Mouse (Mus musculus) retina, adult 2 months (tissue): Measurements from ENCODE around the gene Plekhh1.

Source experiments
- DNase-seq: peaks from one replicate; pipeline ENCODE4 v3.0.0-alpha.2; 2012; ENCODE audit warnings: low read depth, low spot score

Plekhh1 gene

DNA sequence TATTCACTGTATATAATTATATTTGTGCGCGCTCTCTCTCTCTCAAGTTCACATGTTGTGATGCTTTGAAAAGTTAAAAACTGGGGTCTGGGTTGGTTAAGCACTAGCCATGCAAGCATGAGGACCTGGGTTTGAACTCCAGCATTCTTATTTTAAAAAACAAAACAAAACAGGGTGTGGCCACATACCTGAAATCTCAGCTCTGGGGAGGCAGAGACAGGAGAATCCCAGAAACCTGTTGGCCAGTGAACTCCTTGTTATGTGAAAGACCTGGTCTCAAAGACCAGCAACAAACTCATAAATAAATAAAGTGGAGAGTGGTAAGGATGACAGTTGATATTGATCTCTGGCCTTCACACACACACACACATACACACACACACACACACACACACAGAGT lies 5.4 kb downstream of the Plekhh1 start:
- DNase-seq: no peak

GRCm38 (mm10) chr12:79035349-79035748 lies 6.4 kb downstream of the Plekhh1 start:
- DNase-seq: no peak

GRCm38 (mm10) chr12:79039708-79040107 lies 10.7 kb downstream of the Plekhh1 start:
- DNase-seq: no peak

- DNase-seq: no peak
These were observed 11.4 kb downstream of the Plekhh1 start for GRCm38 (mm10) chr12:79040201-79040827.

DNA sequence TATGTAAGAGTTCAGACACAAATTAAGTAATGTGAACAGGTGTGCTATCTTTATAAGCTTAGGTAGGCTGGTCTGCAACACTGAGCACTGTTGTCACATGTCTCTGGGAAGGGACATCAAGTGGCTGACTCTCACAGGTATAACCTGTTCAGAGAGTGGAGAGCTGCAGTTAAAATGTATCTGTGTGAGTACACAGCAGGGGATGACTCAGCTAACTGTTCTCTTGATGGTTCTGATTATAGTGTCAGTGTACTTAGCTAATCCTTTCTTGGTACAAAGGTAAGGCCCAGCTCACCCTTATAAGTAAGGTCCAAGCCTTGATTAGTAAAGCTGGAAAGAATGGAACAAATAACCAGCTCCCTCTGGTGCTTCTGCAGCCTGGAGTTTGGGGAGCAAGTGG lies 12.5 kb downstream of the Plekhh1 start:
- no peak for DNase-seq

DNA sequence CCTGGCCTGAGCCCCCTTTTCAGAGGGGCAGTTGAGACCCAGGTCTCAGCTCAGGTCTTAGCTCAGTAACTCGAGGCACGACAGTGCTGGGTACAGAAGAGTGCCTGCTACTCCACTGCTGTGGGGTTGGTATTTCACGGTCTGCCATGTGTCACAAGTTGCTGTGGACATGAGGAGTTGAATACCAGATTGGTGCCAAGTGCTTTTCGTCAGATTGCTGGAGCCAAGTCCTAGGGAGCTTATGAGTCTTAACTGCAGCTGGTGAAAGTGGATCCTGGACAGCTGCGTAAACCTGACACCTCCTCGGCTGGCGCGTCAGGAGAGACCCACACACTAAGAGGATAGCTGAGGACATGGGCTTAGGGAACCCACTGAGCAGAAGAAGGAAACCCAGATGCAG lies 15.7 kb downstream of the Plekhh1 start:
- DNase-seq: no peak

DNA sequence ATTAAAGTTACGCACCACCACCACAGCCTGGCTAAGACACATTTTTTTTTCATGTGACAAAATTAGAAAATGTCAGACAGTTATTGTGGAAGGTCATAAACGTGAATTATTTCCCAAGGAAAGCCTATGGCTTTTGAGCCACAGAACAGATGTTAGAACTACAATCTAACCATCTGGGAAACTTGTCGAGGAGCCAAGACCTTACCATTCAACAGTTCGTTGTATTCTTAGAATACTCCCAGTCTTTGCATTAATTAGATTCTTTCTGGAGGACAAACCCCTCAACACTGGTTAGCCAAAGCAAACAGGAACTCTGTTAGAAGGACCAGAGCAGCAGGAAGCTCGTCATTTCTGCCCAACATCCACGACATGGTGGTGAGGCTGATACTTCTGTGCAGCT lies 17.2 kb downstream of the Plekhh1 start:
- DNase-seq: no peak

DNA sequence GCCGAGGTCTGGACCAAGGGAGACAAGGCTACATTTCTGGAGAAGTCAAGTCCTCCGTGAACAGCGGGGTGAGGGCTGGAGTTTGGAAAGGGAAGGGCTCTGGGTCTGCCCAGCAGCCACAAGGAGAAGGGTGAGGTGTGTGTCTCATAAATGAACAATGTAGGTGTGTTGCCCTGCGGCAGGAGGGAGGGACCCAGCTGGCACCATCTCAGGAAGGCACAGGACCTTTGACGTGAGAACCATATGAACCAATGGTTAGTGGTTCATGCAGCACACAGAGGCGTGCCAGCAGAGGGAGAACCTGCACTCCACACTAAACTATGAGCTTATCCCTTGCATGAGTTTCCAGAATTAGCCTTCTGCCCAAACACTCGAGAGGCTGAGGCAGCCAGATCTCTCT lies 18.2 kb downstream of the Plekhh1 start:
- DNase-seq: no peak

DNA sequence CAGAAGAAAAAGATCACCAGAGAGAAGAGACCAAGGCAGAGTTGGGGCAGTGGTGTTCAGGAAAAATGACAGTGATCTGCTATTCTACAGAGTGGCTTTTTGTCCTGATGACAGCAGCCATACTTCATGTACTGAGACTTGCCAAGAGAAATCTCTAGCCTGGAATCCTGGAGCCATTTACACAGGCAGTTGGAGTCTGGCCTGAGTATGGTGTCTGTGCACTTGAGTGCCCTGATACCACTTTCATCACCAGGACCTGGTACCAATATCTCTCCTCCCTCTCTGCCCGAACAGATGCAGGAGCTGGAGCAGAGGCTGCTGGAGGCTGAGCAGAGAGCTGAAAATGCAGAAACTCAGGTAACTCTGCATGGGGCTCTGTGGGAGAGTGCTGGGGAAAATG lies 19.9 kb downstream of the Plekhh1 start:
- DNase-seq: no peak

- no peak for DNase-seq
These were observed 20.8 kb downstream of the Plekhh1 start for GRCm38 (mm10) chr12:79049807-79050206.

GRCm38 (mm10) chr12:79050545-79051212 lies 21.7 kb downstream of the Plekhh1 start:
- DNase-seq: no peak

DNA sequence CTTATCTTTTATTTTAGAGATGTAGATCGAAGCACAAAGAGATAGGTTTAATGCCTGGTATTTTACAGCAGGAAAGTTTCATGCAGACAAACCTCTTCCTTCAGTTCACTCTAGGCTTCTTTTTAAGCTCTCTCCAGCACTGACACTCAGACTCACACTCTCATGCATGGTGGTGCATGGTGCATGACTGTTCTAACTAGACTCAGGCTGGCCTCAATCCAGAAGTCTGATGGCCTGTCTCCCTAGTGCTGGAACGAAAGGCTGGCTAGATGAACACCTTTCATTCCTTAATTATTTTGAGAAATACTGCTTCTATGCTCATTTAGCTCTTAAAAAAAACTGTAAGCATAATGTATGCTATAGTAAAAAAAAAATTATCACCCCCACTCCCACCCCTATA lies 23.1 kb downstream of the Plekhh1 start:
- DNase-seq: no peak

- DNase-seq: no peak
These were observed 26.3 kb downstream of the Plekhh1 start for GRCm38 (mm10) chr12:79055276-79055675.

DNA sequence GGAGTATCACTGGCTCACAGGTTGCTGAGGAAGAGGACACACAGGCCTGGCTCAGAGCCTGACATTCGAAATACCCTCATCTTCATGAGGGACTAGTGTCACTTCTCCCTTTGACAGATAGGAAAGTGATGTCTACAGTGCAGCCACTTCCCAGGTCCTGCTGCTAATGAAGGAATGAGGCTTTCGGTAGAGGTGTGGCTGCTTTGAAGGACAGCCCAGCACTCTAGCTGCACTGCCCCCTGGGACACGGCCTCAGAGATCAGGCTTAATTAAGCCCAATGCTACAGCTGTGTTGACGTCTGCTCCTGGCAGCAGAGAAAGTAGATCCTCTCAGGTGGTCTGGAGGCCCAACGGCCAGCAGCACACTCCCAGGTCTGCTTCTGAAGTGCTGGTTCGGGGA lies 30.6 kb downstream of the Plekhh1 start:
- no peak for DNase-seq

- no peak for DNase-seq
These were observed 31.2 kb downstream of the Plekhh1 start for GRCm38 (mm10) chr12:79060134-79060533.

GRCm38 (mm10) chr12:79060766-79061652 lies 32.0 kb downstream of the Plekhh1 start:
- DNase-seq: no peak

DNA sequence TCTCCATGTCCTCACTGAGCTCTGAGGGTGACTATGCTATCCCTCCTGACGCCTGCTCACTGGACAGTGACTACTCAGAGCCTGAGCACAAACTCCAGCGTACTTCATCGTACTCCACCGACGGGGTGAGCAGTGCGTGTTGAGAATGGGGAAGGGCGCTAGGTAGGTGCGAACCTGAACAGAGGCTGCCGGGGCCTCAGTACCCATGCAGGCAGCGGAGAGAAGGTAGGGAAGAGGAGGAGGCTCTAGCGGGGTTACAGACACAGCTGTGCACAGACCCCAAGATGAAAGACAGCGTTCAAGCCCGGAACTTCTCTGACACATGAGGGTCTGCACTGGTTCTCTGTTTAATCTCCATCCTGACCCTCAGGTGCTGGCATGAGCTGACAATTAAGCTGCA lies 35.5 kb downstream of the Plekhh1 start:
- DNase-seq: no peak

DNA sequence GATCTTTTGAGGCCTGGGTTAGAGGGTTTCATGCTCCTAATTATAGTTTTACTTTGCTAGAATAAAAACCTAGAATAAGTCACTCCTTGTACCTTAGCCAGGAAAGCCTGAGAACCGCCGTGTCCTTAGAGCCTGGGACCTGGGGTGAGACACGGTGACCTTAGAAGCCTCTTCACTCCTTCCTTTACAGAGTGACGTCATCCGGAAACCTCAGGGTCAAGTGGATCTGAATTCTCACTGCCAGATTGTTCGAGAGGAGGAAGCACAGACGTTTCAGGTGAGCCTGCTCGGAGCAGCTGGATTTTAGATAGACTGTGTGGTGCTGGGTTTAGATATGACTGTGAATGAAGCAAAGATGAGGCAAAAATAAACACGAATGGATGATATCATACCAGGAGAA lies 37.5 kb downstream of the Plekhh1 start:
- DNase-seq: no peak

DNA sequence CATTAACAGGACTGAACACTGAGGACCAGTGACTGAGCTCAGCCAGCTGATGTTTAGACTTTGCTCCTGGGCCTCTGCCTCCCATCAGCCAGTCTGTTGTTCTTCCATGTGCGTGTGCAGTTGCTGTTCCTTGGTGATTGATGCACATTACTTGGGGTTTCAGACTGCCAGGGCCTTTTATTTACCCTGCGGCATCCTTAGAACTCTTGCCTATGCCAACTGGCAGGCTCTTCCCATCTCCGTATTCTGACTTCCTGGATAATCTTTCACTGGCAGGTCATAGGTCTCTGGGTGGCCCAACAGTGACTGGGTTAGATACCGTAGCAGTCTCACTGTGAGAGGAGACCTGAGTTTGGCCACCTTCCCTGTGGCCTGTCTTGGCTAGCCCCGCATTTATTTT lies 38.6 kb downstream of the Plekhh1 start:
- DNase-seq: no peak

DNA sequence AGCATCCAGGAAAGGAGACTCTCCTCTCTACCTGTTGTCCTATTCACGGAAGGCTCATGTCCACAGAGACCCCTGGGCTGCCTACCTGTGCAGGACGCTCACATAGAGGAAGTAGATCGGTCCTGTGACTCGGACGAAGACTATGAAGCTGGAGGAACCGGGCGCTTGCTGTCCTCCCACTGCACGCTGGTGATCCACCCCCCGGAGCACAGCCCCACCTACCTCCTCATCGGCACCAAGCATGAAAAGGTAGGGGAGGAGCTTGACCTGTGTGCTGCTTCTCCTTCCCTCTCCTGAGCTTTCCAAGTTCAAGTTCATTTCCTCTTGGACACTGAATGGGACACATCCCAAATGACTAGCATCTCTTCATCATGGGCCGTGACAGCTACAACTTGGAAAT lies 39.3 kb downstream of the Plekhh1 start:
- no peak for DNase-seq

GRCm38 (mm10) chr12:79069187-79069608 lies 40.2 kb downstream of the Plekhh1 start:
- DNase-seq: no peak

- DNase-seq: no peak
These were observed 41.0 kb downstream of the Plekhh1 start for GRCm38 (mm10) chr12:79069916-79070315.
